Mouse (Mus musculus) activated CD4-positive, CD25-positive, alpha-beta regulatory T cell, adult 4 months (primary cell): ENCODE measurements at regions not wholly inside any gene's neighbourhood (a gene's known extent, or its start where the extent isn't known, plus 50 kb on each side); places are given as distances from the start of the nearest gene placed in this dataset.
A peak's percentile ranks its signal among the peaks of the same experiment; 100 is the strongest.

ENCODE experiments used
- ATAC-seq: one replicate; pipeline ENCODE4 v1.8.0; 2017

GRCm38 (mm10) chr10:14217284-14217683 lies 251.4 kb downstream of the Hivep2 start:
- ATAC-seq, result no peak

- ATAC-seq, result no peak
These were observed 250.5 kb downstream of the Hivep2 start for GRCm38 (mm10) chr10:14216191-14216992.

DNA sequence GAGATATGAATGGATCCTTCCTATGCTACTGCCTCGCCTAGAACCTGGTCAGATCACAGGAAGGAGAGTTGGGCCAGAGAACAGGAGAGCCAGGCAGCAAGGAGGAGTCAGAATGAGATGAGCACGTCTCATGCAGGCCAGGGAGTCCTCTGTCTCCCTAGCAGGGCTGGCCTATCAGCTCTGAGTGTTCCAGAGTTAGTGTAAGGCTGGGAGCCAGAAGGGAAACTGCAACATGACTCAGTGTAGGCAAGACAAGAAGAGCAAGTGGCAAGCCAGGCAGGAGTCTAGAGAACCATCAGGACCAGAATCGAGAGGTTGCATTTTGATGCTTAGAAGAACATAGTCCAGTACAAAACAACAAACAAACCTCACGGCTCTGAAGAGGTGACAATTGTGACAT lies 249.6 kb downstream of the Hivep2 start:
- no peak for ATAC-seq

DNA sequence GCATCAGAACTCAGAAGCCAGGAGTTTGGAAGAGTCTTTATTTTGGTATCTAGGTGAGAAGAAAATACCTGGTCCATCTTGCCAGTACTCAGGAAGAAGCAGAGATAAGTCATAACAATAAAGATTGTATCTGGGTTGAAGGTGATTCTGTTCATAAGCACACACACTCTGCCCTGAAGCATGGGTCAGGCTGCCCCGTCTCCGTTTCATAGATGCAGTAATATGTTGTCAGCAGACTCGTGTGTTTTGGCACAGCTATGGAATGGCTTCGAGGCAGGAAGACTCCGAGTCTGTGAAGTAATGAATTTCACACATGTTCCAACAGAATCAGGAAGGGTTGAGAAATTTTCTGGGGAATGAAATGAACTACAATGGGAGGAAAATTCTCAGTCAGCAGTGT lies 247.7 kb downstream of the Hivep2 start:
- ATAC-seq, result no peak

GRCm38 (mm10) chr10:14211926-14212325 lies 246.1 kb downstream of the Hivep2 start:
- no peak for ATAC-seq

DNA sequence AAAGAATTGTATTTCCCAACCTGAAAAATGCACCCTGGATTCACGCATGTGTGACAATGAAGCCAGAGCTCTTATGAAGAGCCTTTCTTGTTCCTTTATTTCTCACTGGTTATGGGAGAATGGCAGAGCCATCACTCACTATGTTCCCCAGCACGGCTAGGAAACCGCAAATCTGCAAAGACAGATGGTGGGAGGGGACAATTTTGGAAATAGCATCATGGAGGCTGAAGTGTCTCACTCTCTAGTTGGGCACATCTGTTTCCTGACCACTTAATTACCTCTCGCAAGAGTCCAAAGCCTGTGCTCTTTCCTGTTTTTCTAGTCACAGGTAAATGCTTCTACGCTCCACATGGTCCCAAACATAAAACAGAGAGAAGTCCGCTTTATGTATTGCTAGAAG lies 245.6 kb downstream of the Hivep2 start:
- ATAC-seq, result no peak

DNA sequence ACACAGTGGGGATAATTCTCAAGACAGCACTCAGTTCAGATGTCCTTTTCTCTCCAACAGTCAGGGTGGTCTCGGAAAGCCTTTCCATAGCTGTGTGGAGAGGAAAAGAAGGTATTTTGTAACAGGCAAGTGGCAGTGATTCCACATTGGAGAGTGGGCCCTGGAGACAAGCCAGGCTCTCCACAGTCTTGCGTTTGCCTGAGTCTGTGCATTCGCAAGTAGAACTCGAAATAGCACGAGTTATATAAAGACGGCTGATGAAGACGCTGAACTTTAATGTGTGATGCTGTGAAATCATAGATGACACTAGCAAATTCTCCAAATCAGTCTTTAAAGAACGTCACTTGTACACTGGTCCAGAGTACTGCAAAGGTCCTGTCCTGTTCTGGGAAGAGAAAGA lies 244.6 kb downstream of the Hivep2 start:
- no peak for ATAC-seq

DNA sequence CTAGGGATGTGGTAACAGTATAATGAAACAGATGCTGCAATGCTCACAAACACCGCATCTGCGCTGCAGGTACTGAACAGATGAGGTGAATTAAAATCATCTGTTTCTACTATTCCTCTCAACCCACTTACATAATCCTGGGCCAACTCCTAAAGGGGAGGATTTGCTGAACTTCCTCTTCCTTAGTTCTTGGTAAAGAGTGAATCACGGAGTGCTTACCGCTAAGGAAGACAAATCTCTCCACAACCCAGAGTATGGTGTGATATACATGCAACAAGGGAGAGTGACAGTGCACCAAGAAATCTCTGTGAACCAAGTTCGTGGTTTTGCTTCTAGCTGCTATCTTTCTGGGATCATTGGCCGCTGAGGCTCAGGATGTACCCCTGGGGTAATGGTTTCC lies 244.2 kb downstream of the Hivep2 start:
- no peak for ATAC-seq

GRCm38 (mm10) chr10:14208206-14208605 lies 242.3 kb downstream of the Hivep2 start:
- ATAC-seq, result no peak

DNA sequence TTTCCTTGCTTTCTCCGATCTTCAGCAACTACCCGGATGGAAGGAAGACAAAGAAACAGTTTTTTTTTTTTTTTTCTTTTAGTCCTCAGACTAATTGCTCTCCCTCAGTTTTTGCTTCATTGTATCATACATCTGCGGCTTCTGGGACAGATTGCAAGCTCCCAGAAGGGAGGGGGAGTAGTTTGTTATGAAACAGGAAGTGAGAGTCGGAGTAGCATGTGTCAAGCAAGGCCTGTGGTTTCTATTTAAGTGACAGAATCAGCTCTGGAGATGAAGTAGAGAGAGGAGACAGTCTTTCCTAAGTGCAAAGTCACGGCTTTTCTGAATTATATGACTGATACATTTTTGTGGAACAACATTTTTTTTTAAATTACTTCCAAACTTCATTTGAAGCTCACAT lies 241.7 kb downstream of the Hivep2 start:
- ATAC-seq, result peak; percentile 88

GRCm38 (mm10) chr10:14207051-14207570 lies 241.2 kb downstream of the Hivep2 start:
- ATAC-seq, result no peak
